Mouse (Mus musculus) bone marrow, adult 2 months (tissue): ENCODE measurements at regions not wholly inside any gene's neighbourhood (a gene's known extent, or its start where the extent isn't known, plus 50 kb on each side); places are given as distances from the start of the nearest gene placed in this dataset.
A peak's percentile ranks its signal among the peaks of the same experiment; 100 is the strongest.

Experiments used
- H3K27ac ChIP-seq: fragments of 200-500 bp; 2 replicates; pipeline ENCODE4 v1.5.1; 2012; ENCODE audit warnings: low read depth, mild to moderate bottlenecking, control low read depth, inconsistent platforms, low read length; ENCODE audit not compliant: control insufficient read depth, poor library complexity, insufficient read depth
- H3K4me1 ChIP-seq: fragments of 200-500 bp; 2 replicates; pipeline ENCODE4 v1.6.1; 2011; ENCODE audit warnings: low read length; ENCODE audit not compliant: control insufficient read depth, insufficient read depth
- H3K4me3 ChIP-seq: fragments of 200-500 bp; replicated peaks from 2 replicates; pipeline ENCODE3; 2011; ENCODE audit warnings: mild to moderate bottlenecking, low read depth, low read length, control low read depth; ENCODE audit not compliant: control insufficient read depth
- CTCF ChIP-seq: fragments of 200-500 bp; IDR thresholded peaks from 2 replicates; pipeline ENCODE4 v1.5.1; 2011; ENCODE audit warnings: low read length, control low read depth; ENCODE audit not compliant: control insufficient read depth, insufficient read depth
- POLR2A ChIP-seq: fragments of 200-500 bp; IDR thresholded peaks from 2 replicates; pipeline ENCODE4 v1.6.1; 2011; ENCODE audit warnings: low read depth, mild to moderate bottlenecking, control low read depth, low read length, borderline replicate concordance; ENCODE audit not compliant: control insufficient read depth
- WGBS: fragments of 180-500 bp; shearing (Covaris S2); methylation state at CpG from one replicate; pipeline ENCODE4 v1.1.7; 2018; 5-methylcytosine and 5-hydroxymethylcytosine counted together

- WGBS = 58% methylated on average over 7 of the region's 7 CpGs
- TF ChIP-seq POLR2A (no peak), CTCF (peak; percentile 39)
- Histone ChIP-seq H3K4me1 (no peaks in the 10 kb centered on the region), H3K4me3 (no peak overlapping the region), H3K27ac (no peak overlapping the region)
These were observed 139.6 kb upstream of the Acsl4 start for GRCm38 (mm10) chrX:142529892-142530291.

GRCm38 (mm10) chrX:142534780-142535179 is 144.4 kb upstream of the Acsl4 start:
- Histone ChIP-seq H3K4me1 (no peaks in the 10 kb centered on the region), H3K4me3 (no peak overlapping the region), H3K27ac (no peak overlapping the region)
- TF ChIP-seq POLR2A = no peak
- peak; percentile 38; the same call in 1 of the 2 replicates for TF ChIP-seq CTCF
- 28% methylated on average over 8 of the region's 8 CpGs for WGBS

GRCm38 (mm10) chrX:142535540-142535939 is 145.2 kb upstream of the Acsl4 start:
- Histone ChIP-seq H3K27ac (no peak overlapping the region), H3K4me1 (no peaks in the 10 kb centered on the region), H3K4me3 (no peak overlapping the region)
- 57% methylated on average over 1 of the region's 1 CpGs for WGBS
- no peak for TF ChIP-seq POLR2A
- TF ChIP-seq CTCF = no peak

GRCm38 (mm10) chrX:142535954-142536353 is 145.3 kb upstream of the Tmem164 start:
- 20% methylated on average over 2 of the region's 2 CpGs for WGBS
- no peak for TF ChIP-seq POLR2A
- no peak for TF ChIP-seq CTCF
- no peak overlapping the region for H3K4me3 ChIP-seq
- no peaks in the 10 kb centered on the region for H3K4me1 ChIP-seq
- H3K27ac ChIP-seq = no peak overlapping the region

GRCm38 (mm10) chrX:142537259-142537963 is 143.8 kb upstream of the Tmem164 start:
- Histone ChIP-seq H3K4me1 (no peaks in the 10 kb centered on the region), H3K27ac (no peak overlapping the region), H3K4me3 (no peak overlapping the region)
- 38% methylated on average over 5 of the region's 5 CpGs for WGBS
- TF ChIP-seq POLR2A (no peak), CTCF (no peak)

GRCm38 (mm10) chrX:142540264-142540663 is 140.9 kb upstream of the Tmem164 start:
- H3K4me3 ChIP-seq = no peak overlapping the region
- WGBS = 14% methylated on average over 7 of the region's 7 CpGs
- TF ChIP-seq CTCF = peak; percentile 65
- no peak for TF ChIP-seq POLR2A
- H3K4me1 ChIP-seq = no peaks in the 10 kb centered on the region
- H3K27ac ChIP-seq = no peak overlapping the region

GRCm38 (mm10) chrX:142552196-142552595 is 129.0 kb upstream of the Tmem164 start:
- TF ChIP-seq POLR2A (no peak), CTCF (no peak)
- Histone ChIP-seq H3K4me1 (no peaks in the 10 kb centered on the region), H3K4me3 (no peak overlapping the region), H3K27ac (no peak overlapping the region)
- 73% methylated on average over 4 of the region's 4 CpGs for WGBS

- WGBS = 10% methylated on average over 5 of the region's 5 CpGs
- Histone ChIP-seq H3K4me3 (no peak overlapping the region), H3K4me1 (no peaks in the 10 kb centered on the region), H3K27ac (no peak overlapping the region)
- TF ChIP-seq CTCF (no peak), POLR2A (no peak)
These were observed 127.0 kb upstream of the Tmem164 start for GRCm38 (mm10) chrX:142554161-142554560.

GRCm38 (mm10) chrX:142557496-142557895 is 123.7 kb upstream of the Tmem164 start:
- no peak overlapping the region for H3K27ac ChIP-seq
- TF ChIP-seq CTCF = no peak
- no peak for TF ChIP-seq POLR2A
- 67% methylated on average over 5 of the region's 5 CpGs for WGBS
- H3K4me3 ChIP-seq = no peak overlapping the region
- H3K4me1 ChIP-seq = no peaks in the 10 kb centered on the region
